Mouse (Mus musculus) small intestine, adult 2 months (tissue): Measurements from ENCODE around the gene Olfr50. TPM values are rescaled to one million over a fixed set of nuclear protein-coding genes. Genes with fewer than 3 reads are reported as not detected.

ENCODE experiments used
- H3K27ac ChIP-seq: fragments of 200-500 bp; 2 replicates; pipeline ENCODE4 v1.5.1; 2012; ENCODE audit warnings: low read depth, low read length, control low read depth, inconsistent platforms; ENCODE audit not compliant: insufficient read depth
- H3K27me3 ChIP-seq: fragments of 200-500 bp; 2 replicates; pipeline ENCODE4 v1.6.1; 2012; ENCODE audit warnings: mild to moderate bottlenecking, moderate library complexity, low read length, inconsistent platforms; ENCODE audit not compliant: control insufficient read depth, insufficient read depth
- H3K36me3 ChIP-seq: fragments of 200-500 bp; 2 replicates; pipeline ENCODE4 v1.6.1; 2012; ENCODE audit warnings: mild to moderate bottlenecking, low read length, control low read depth, inconsistent platforms; ENCODE audit not compliant: control insufficient read depth, insufficient read depth
- H3K4me1 ChIP-seq: fragments of 200-500 bp; 2 replicates; pipeline ENCODE4 v1.6.1; 2012; ENCODE audit warnings: low read length, inconsistent platforms, mixed read lengths; ENCODE audit not compliant: control insufficient read depth, insufficient read depth, insufficient read length
- H3K4me3 ChIP-seq: fragments of 200-500 bp; 2 replicates; pipeline ENCODE4 v1.5.1; 2012; ENCODE audit warnings: low read depth, mild to moderate bottlenecking, control low read depth, inconsistent platforms, low read length, moderate library complexity
- CTCF ChIP-seq: fragments of 200-500 bp; IDR thresholded peaks from 2 replicates; pipeline ENCODE4 v1.5.1; 2012; ENCODE audit warnings: low read depth, mild to moderate bottlenecking, control low read depth, inconsistent platforms, low read length, moderate library complexity, mixed read lengths; ENCODE audit not compliant: insufficient replicate concordance, insufficient read length; ENCODE audit errors: extremely low read depth
- POLR2A ChIP-seq: fragments of 200-500 bp; IDR thresholded peaks from 2 replicates; pipeline ENCODE4 v1.6.1; 2012; ENCODE audit warnings: low read depth, mild to moderate bottlenecking, control low read depth, inconsistent platforms, low read length, moderate library complexity
- WGBS: fragments of 180-500 bp; shearing (Covaris S2); methylation state at CpG from one replicate; pipeline ENCODE4 v1.1.7; 2018; 5-methylcytosine and 5-hydroxymethylcytosine counted together
- polyA plus RNA-seq: library from polyadenylated mRNA; depleted of rRNA; stranded (reverse); fragments of >200 nt; gene quantifications from 2 replicates; pipeline ENCODE4 v1.2.3, GENCODE M21; 2012; rRNA removed

Gene Olfr50
- polyA plus RNA-seq, result not detected in 2 replicates

- Histone ChIP-seq H3K27me3 (no peaks in the 10 kb centered on the region), H3K36me3 (no peaks in the 10 kb centered on the region), H3K4me1 (no peaks in the 10 kb centered on the region), H3K27ac (no peak within 1 kb of the TSS), H3K4me3 (no peak within 1 kb of the TSS)
- no peak for TF ChIP-seq CTCF
- no peak for TF ChIP-seq POLR2A
- 79% methylated on average over 2 of the region's 2 CpGs for whole genome bisulfite sequencing
Measured at GRCm38 (mm10) chr2:36790238-36790637, at the start of gene Olfr50. Gene Olfr50 (plus strand): TSS chr2:36790538.

DNA sequence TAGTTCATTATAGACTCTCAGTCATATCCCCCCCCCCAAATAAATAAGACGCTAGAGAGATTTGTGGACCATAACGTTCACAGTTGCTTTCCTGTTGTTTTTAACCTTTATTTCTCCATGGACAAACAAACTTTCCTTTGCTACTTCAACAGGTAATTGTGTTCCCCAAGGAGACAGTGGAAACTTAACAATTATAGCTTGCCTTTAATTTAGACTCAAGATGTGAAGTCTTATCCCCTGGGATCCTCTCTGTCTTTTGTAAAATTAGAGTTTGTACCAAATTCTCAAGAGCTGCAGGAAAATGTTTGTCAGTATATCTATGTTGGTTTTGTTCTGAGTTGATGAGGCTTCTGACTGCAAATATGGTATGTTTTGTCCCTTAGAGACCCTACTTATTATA, 6.4 kb upstream of the Olfr50 start, which contains the start of gene Olfr348:
Gene Olfr348, plus strand, starts transcription at position 301 of the 400 bp plus-strand sequence.
- H3K36me3 ChIP-seq, result no peaks in the 10 kb centered on the region
- H3K27ac ChIP-seq, result no peak within 1 kb of the TSS
- TF ChIP-seq POLR2A, result no peak
- TF ChIP-seq CTCF, result no peak
- WGBS, result 62% methylated on average over 2 of the region's 2 CpGs
- no peak within 1 kb of the TSS for H3K4me3 ChIP-seq
- H3K4me1 ChIP-seq, result no peaks in the 10 kb centered on the region
- H3K27me3 ChIP-seq, result no peaks in the 10 kb centered on the region

DNA sequence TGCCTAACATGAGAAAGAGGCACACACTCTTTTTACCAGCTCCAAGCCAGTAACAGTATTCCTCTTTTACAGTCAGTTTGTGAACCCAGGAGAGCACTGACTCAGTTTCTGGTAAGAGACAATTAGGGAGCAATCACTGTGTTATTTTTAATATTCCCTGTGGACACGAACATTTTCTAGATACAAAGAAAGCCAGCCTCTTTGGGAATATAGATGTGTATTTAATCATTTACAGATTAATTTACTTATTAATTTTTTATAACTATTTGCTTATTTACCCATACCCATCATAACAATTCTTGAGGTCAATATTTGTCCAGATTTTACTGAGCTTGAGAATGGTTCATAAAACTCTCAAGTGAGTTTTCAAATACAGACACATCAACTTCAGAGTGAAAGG, 26.6 kb downstream of the Olfr50 start, which contains the start of gene Olfr3:
Gene Olfr3, minus strand, starts transcription at position 101 of the 400 bp plus-strand sequence.
- H3K4me1 ChIP-seq, result no peaks in the 10 kb centered on the region
- H3K27ac ChIP-seq, result no peak within 1 kb of the TSS
- H3K36me3 ChIP-seq, result no peaks in the 10 kb centered on the region
- H3K27me3 ChIP-seq, result no peaks in the 10 kb centered on the region
- H3K4me3 ChIP-seq, result no peak within 1 kb of the TSS
- no peak for TF ChIP-seq CTCF
- no peak for TF ChIP-seq POLR2A
- 62% methylated on average over 1 of the region's 1 CpGs for WGBS

DNA sequence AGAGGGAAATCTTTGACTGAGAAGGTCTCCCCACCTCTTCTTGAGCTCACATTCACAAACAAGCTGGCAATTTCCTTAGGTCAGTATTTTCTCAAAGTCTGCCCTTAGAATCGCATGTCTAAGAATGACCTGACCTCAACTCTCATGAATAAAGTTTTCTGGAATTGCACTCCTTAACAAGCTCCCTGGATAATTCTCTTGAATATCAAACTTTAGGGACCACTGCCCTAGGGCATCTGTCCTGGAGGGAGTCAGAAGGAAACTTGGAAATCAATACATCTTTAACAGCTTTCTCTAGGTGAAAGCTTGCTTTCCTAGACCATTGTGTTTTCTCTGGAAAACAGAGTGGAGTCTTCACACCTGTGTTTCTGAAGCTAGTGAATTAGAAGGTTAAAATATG, 55.7 kb downstream of the Olfr50 start, which contains the start of gene Olfr350:
Gene Olfr350, plus strand, starts transcription at position 301 of the 400 bp plus-strand sequence.
- Histone ChIP-seq H3K4me3 (no peak within 1 kb of the TSS), H3K27me3 (no peaks in the 10 kb centered on the region), H3K4me1 (no peaks in the 10 kb centered on the region), H3K36me3 (no peaks in the 10 kb centered on the region), H3K27ac (no peak within 1 kb of the TSS)
- whole genome bisulfite sequencing, result 74% methylated on average over 1 of the region's 1 CpGs
- TF ChIP-seq CTCF (no peak), POLR2A (no peak)

Other genes with a start within 250 kb of the Olfr50 start
- not detected in 2 replicates for gene Olfr344, start 223.9 kb upstream of the Olfr50 start, polyA plus RNA-seq
- not detected in 2 replicates for gene Olfr345, start 150.5 kb upstream of the Olfr50 start, polyA plus RNA-seq
- gene Olfr346, start 104.8 kb upstream of the Olfr50 start, polyA plus RNA-seq, result not detected in 2 replicates
- gene Olfr347, start 58.6 kb upstream of the Olfr50 start, polyA plus RNA-seq, result not detected in 2 replicates
- gene Olfr348, start 6.3 kb upstream of the Olfr50 start, polyA plus RNA-seq, result not detected in 2 replicates
- gene Olfr3, start 26.5 kb downstream of the Olfr50 start, polyA plus RNA-seq, result not detected in 2 replicates
- gene Olfr350, start 55.8 kb downstream of the Olfr50 start, polyA plus RNA-seq, result not detected in 2 replicates
- not detected in 2 replicates for gene Olfr351, start 72.1 kb downstream of the Olfr50 start, polyA plus RNA-seq
- not detected in 2 replicates for gene Olfr352, start 77.9 kb downstream of the Olfr50 start, polyA plus RNA-seq
- gene Olfr353, start 102.4 kb downstream of the Olfr50 start, polyA plus RNA-seq, result not detected in 2 replicates
- not detected in 2 replicates for gene Olfr354, start 115.1 kb downstream of the Olfr50 start, polyA plus RNA-seq
- not detected in 2 replicates for gene Olfr355, start 138.4 kb downstream of the Olfr50 start, polyA plus RNA-seq
- gene Olfr356, start 146.6 kb downstream of the Olfr50 start, polyA plus RNA-seq, result not detected in 2 replicates
- gene Olfr357, start 203.3 kb downstream of the Olfr50 start, polyA plus RNA-seq, result not detected in 2 replicates
- gene Olfr358, start 218.8 kb downstream of the Olfr50 start, polyA plus RNA-seq, result not detected in 2 replicates